Mouse (Mus musculus) lung, postnatal 36 days (tissue): ENCODE data around the gene Hhat.

Experiments
- DNase-seq: peaks from one replicate; pipeline ENCODE4 v3.0.0; 2022; ENCODE audit warnings: mixed read lengths

Gene Hhat

DNA sequence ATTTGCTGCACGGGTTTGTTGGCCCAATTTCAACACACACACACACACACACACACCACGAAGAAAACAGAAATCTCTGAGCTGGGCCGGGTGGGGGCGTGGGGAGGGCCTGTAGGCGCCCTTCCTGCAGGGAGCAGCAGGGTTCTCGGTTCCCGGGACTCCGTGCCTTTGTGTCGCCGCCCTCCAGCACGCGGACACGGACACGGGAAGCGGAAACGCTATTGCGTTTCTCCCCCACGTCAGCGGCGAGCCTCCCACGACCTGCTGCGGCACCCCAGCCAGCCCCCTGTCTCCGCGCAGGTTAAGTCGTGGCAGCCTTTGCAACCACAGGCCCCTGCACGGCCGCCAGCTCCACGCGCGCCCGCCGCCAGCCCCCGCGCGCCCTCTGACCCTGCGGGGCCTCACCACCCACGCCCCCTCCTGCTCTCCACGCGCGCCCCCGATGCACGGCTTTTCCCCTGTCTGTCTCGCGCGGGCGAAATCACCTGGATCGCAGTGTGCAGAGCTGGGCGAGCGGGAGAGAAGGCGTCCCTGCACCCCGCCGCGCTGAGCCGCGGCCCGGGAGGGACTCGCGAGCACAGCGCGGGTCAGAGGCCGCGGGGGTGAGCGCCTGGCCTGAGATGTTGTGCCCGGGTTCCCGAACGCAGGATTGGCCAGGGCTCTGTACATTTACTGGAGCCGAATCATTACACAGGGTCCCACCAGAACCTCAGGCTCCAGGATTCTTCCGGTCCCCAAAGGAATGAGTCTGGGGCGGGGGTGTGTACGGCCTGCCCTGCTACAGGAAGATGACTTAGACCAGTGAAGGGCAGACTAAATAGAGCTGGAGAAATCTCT lies at the start of gene Hhat:
TSS of gene Hhat (minus strand) at position 729 of the 837 bp plus-strand sequence.
- DNase-seq, result peak; percentile 79

DNA sequence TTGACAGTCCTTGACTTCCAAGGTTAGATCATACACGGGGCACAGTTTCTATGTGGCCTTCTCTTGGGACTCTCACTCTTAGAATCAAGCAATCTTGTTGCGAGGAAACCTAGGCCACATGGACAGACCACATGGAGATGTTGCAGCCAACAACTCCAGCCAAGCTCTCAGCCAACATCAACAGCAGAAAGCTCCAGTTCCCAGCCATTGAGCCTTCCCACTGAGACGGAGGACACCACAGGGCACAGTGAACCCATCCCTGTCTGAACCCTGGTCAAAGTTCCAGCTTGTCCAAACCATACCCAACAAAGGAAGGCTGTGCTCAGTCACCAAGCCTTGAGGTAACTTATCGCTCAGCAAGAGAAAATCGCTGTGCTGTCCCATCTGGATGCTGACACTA lies 47.3 kb upstream of the Hhat start:
- DNase-seq, result no peak

DNA sequence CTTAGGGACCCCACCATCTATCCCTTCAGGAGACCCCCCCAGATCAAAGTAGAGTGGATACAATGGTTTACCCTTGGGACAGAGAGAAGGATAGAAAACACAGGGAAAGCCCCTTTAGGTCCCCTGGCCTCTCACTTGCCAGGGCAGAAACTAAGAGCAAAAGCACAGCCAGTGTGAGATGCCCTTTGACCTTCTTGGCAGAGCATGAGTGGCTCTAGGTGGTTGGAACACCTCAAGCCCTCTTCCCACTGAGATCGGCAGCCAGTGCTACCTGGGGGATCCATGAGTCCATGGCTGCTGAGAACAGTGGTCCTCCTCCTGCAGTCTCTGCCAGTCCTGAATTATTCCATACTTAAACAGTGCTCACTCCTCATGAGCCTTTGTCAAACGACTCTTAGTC lies 44.8 kb upstream of the Hhat start:
- no peak for DNase-seq

DNA sequence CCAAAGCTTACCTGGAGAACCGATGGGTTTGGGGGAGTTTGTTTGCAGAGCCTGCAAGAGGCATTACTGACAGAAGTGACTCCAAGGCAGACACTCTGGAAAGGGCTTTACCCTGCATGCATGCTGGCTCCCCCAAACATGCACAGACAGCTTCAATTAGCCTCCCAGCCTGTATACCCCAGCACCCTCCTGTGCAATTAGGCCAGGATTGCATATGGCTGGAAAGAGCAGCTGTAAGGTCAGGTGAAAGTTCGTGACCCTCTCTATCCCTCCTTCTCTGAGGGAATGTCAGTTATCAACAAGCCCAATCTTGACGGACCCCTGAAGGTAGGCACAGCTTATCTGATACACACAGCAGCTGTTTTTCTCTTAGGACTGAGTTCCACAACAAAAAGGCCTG lies 43.7 kb upstream of the Hhat start:
- no peak for DNase-seq

DNA sequence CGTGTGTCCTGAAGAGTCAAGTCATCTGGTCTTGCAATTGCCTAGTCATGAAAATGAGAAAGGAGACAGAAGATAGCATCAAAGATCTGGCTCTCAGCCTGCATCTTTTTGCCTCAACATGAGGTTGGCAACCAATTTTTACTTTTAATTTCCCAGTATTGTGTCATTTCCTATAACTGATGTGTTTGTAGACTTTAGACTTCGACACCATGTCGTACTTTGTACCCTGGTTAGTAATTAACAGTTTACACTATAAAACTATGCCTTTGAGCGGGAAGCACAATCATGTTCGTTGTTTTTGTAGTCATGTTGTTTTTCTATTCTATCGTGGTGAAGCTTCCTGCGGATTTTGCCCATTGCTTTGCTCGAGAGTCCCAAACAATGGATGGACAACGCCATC lies 41.7 kb upstream of the Hhat start:
- no peak for DNase-seq

DNA sequence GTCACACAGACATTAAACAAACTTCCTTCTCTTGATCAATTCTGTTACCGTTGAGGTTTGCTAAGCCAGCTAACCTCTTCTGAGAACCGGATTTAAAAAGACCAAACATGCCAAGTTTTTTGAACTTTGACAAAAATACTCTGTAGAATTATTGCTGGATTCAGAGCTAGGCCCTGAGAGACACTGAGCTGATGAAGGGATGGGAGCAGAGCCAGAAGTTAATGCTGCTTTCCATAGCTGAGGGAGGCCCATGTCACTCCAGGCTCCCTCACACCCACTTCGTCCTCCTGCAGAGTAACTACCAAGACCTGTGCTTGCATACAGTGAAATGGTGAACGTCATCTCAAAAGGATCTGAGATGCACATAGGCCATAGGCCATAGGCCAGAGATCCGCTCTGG lies 41.3 kb upstream of the Hhat start:
- no peak for DNase-seq

DNA sequence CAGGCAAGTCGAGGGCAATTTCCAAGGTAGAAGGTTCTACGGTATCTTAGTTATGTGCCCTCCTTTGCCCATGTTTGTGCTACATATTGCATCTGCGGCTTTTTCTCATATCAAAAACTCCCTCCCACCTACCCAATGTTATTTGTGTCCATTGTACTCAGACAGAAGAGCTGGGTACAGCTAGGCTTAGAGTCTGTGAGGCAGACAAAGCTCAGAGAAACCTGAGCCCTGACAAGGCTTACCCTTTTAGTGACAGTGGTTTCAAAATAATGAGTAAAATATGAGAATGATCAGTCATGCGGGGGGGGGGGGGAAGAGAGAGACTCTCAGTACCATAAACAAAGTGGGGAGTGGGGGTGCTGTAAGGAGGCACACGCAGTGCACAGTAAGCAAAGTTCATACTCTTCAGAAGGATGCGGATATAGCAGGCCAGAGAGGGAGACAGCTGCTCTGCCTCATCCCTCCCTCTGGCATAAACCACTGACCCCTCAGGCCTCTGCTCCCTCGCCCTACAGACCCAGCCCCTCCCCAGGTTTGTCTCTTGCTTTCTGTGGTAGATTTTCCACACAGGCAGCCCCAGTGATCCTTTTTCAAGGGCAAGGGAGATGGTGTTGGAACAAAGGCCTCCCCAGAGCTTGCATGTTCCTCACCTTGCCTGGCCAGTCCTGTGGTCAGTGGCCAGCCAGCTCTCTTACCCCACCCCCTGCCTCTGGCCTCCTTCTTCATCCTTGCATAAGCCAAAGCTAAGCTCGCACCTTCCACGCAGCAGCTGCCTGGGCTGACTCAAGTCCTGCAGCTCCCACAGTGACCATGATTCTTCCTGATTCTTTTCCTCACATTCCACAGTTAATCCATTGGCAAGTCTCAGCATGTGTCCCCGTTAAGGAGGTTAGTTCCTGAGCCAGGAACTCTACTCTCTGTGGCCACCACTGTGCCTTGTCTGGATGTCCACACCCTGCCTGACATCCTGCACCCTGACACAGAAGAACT lies 35.4 kb upstream of the Hhat start:
- DNase-seq, result no peak

DNA sequence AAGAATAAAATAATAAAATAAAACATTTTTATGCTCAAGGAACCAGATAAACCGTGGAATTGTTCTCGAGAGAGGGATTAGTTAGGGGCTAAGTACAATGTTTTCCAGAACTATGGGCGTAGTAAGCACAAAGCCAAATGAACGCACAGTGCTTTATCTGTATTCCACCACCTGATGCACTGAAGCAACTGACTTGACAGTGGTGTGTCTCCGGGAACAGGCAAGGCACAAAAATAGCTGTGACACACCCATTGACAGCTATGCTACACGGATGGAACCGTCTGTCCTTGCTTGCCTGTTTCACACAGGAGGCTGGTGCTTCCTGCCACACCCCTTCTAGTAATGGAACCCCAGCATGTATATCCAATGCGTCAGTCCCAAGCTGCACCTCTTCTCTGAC lies 29.3 kb upstream of the Hhat start:
- no peak for DNase-seq

DNA sequence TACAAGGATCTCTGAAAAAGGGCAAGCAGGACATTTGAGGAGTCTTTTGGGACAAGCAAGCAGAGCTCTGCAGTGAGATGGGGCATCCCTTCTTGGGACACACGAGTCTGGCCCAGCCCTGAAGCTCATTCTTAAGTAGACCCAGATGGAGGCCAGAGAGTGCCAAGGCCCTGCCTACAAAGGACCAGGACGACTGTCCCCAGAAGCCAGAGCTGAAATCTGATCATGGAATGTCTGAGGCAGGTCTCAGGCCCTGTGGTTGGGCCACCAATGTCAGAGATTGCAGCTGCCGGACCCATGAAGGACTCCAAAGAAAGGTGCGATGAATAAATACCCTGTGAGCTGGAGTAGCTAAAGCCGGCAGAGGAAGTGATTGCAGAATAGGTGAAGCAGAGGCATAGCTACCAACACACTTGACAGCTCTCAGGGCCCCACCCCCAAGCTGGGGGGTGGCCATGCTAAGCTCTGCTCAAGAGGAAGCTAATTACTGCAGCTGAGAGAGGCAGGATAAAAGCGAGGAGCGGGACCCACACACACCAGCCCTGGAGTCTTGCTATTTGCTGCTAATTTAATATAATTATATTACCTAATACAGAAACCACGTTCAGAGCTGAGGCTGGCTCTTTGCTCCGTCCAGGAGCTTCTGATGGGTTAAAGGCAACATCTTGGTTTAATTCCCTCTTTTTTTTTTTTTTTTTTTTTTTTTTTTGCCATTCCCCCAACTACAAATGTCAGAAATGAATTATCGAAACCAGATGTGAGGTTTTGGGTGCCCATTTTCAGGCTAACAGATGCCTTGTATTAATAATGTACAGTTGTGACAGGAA lies 28.4 kb upstream of the Hhat start:
- peak; percentile 32 for DNase-seq

DNA sequence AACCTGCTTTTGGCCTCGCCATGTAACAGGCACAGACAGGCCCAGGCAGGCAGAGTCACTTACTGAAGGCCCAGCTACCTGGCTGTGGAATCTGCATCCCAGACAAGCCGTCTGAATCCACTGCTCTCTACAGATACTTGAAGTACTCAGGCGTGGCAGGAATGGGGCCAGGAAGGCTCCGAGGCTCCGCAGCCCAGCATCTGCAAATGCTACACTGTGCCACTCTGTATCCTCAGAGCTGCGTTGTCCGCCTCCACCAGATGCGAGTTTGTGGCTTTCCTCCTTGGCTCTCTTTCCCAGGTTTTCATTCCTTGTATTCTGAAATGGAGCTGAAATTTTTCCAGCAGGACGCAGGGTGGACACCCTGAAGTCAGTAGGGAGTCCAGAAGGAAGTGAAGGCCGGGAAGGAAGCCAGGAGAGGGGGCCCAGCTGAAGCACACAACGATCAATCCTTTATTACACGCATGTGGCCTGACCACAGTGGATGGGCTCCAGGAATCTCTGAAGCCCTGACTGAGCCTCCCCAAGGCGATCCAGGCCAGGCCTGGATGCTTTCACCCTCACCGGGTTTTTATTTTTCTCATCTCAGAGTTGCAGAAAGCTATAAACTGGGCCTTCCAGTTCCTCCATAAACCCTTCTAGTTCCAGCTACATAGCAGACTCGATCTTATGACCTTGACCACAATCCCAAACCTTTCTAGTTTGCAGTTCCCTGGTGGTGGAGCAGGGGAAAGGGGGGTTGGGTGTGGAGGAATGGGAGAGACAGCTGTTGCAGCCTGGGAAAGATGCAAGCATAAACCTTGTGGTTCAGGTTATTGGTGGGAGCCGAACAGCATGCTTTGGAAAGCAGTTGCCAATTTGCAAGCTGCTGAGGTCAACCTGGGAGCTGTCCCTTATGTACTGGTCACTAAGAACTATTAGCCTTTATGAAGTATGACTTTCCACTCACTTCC lies 27.5 kb upstream of the Hhat start:
- no peak for DNase-seq

DNA sequence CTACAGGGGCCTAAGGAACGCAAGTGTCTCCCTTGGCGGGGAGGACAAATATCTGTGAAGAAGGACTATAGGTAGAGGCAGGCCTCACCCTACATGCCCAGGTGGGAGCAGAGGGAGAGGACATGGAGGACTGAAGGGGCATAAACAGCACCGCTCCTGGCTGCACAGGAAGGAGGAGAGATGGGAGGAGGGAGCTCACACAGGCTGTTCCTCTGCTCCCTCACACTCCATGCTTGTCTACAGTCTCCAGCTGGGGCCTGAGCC lies 25.9 kb upstream of the Hhat start:
- DNase-seq, result no peak

DNA sequence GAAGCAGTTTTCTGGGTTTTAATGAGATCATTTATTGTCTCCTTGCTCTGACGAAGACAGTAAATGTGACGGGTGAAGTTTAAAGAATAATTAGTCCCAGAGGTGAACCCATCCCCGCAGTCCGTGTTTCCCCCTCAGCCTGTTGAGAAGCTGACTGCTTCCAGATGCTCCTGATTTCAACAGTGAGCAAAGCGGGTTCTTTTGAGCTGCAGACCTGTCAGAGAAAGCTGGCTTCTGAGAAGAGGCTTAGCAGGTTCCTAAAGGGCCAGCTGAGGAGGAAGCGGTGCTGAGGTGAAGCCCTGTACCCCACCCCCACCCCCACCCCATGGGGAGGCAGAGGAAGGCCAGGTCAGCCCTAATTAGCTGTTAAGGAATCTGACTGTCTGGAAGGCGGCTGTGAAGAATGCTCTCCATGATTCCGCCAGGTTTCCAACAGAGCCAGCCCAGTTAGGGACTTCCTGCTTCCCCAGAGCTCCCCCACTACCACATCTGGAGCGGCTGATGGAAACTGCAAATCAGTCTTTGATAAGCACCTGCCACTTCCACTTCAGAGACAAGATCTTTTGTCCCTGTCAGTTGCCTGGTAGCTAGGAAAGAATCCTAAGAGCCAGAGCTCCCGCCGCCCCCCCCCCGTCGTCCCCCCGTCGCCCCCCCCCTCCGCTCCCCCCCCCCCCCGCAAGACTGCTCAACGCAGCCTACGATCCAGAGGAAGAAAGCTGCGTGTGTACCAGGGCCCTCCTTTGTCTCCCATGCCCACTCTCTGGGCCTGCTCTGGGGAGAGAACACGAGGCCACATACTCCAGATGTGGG lies 25.4 kb upstream of the Hhat start:
- DNase-seq, result no peak

DNA sequence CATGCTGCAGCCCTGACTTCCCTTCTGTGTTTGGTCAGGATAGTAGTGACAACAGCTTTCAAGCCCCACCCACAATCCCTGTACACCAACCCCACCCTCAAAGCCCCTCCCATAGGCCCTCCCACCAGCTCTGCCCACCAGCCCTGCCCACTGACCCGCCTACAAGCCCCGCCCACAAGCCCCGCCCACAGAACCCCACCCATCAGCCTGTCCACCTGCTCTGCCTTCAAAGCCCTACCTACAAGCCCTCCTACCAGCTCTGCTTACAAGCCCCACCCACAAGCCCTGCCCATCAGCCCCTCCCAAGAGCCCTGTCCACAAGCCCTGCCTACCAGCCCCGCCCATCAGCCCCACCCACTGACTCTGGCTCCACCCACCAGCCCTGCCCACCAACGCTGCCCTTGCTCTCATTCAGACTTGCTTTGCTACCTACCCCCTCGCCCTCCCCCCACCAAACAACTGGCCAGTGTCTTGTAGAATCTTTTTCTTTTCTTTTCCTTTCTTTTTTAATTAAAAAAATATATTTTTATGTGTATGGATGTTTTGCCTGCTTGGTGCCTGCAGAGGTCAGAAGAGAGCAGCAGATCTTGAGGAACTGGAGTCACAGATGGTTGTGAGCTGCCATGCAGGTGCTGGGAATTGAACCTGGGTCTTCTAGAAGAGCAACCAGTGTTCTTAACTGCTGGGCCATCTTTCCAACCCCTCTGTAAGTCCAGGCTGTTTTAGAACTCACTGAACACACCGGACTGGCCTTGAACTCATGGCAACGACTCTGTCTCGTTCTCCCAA lies 24.1 kb upstream of the Hhat start:
- no peak for DNase-seq

DNA sequence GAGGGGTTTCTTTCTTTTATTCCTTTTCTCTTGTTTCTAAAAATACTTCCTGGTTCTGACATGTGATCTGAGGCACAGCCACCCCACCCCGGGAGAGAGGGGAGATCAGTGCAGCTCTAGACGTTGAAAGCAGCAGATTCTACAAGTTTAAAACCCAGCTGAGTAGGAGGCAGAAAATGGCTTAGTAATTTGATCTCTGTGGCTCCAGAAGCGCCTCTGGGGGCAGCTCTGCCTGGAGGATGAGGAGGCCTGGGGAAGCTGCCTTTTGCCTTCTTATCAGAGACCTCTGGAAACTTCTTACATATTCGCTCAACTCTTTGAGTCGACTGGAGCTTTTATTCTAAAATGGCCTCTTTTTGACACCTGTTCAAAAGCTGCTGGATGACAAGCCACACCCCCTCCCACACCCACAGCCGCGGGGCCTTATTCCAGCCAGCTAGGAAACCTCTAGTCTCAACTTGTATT lies 20.9 kb upstream of the Hhat start:
- DNase-seq, result no peak

DNA sequence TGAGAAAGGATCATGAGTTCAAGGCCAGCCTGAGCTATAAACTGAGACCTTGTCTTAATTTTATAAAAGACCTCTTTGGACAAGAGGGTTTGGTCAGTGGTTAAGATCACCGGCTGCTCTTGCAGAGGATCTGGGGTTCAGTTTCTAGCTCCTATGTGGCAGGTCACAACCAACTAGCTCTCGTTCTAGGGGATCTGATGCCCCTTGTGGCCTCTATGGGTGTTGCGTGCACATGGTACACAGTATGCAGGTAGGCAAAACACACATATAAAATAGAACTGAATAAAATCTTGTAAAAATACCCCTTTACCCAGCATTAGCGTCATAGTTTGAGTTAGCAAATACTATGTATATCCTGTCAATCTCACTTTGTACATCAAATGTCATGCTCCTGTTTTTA lies 19.4 kb upstream of the Hhat start:
- peak; percentile 33 for DNase-seq

DNA sequence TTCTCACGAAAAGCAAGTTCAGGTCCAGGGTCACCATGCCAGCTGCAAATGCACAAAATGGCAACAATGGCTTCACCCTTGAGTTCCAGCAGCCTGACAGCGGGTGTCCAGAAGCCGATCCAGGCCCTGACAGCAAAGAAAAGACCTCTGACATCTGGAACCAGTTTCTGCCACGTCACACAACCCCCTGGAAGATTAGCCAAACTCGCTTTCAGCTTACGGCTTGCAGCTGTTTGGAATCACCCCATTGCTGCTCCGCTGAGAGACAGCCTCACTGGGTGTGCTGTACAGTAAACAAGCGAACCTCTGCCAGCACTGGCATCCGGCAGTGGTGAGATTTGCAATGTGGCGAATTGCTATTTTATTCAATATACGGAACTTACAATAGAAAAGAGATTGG lies 18.8 kb upstream of the Hhat start:
- DNase-seq, result peak; percentile 72

DNA sequence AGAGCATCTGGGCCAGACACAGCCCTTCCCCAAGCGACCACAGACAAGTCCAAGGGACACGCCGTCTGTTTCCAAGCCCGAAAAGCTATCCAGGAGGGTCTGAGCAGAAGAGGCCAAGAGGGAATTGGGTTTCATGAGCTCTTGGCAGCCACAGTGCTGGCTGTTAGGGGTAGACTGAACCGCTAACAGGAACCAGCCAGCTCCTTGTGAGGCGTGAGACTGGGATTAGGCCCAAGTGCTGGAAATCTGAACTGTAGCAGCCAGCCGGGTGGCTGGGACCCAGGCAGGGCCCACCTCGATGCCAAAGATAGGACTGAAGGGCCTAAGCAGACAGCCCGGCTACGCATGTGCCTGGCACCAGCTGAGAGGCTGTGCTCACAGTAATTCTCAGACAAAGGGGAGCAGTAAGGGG lies 18.1 kb upstream of the Hhat start:
- peak; percentile 68 for DNase-seq

DNA sequence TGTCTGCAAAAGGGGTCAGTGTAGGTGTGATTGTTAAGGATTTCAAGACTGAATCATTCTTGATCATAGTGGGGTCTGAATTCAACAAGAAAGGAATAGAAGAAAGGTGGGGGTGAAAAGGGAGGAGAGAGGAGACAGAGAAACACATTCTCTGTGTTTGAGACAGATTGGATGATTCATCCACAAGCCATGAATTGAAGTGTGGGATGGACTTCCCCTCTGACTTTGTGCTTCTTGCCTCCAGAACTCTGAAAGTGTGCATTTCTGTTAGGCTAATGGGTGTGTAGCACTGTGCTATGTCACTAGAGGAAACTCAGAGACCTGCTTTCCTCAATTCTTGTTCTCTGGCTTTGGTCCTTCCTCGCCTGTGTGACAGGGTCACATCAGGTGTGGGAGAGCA lies 15.2 kb upstream of the Hhat start:
- no peak for DNase-seq

DNA sequence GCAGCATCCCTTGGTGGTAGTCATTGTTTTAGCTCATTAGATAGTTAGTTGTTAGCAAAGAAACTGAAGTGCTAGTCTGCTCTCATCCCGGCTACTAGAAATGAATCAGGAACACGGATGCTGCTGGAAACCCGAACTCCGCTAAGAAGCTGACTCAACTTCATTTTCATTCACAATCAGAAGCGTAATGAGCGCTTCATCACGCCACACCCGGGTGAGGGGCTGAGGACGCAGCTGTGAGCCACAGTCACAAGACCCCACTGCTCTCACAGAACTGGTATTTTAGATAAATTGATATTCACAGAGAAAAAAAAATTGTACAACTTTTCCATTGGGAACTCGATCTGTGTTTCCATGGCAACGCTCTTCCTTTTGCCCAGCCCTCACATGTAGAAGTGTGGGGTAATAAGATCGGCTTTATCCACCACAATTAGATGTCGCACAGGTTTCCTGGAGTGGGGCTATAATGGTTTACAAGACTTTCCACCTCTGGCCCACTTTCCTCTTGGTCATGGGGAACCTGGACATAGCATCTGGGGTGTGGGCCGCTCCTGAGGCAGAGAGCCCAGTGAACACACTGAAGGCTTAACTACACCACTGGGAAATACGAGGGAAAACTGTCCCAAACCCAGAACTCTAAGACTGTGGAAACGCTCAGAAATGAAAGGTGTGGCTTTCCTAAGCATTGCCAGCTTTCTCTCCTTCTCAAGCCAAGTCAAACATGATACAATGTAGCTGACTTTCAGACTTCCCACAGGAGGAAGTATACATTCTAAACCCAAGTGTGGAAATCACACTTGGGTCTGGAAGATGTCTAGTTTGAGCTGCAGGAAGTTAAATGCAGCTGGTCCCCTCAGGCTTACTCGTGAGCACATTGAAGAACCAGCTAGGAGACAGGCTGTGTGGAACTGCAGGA lies 14.3 kb upstream of the Hhat start:
- DNase-seq, result no peak
